Mouse (Mus musculus): Measurements from ENCODE around the gene Dlg1.

DNA sequence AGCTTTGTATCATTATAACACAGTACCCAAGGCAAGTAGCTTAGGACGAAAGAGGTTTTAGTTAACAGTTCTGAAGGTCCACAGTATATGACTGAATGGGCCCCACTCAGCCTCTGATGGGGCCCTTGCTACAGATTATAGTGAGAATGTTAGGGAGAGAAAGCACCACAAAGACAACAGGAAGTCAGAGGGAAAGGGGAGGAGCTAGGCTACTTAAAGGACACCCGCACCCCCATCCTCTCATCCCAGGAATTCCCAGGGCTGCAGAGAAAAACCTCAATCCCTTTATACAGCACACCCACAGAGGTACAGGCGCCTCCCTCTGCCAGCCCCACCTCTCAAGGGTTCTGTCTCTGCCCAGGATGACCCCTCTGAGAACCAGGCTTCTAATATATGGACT lies 32.2 kb upstream of the Dlg1 start:
- no peak for TF ChIP-seq CTCF (conservative IDR thresholded peaks at IDR 0.05; ENCODE audit: low read length)
- TF ChIP-seq POU5F1 (IDR thresholded peaks at IDR 0.05; ENCODE audit: borderline replicate concordance, low read length): no peak
- no peak for TF ChIP-seq NANOG (IDR thresholded peaks at IDR 0.05; ENCODE audit: borderline replicate concordance, low read length)

All from E14TG2a.4 (cell line).